27 mouse cellular contexts compared by ENCODE assay signal in the genomic region with DNA sequence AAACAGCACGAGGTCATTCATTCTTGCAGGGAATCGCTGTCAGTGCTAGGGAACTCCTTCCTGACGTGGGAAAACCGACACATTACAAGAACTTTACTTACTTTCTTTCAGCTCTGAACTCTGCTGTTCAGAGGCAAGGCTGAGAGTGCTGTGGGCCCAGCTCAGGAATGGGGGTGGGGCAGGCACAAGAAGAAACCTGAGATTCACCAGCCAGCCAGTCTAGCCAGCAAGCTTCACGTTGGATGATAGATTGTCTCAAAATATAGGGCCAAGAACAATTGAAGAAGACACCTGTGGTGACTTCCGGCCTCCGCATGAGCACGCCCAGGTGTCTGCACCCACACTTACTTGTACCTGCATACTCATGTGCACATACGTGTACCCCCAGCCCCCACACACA. TPM values are rescaled to one million over a fixed set of nuclear protein-coding genes. Genes with fewer than 3 reads are reported as not detected.
DNase-seq lines count a peak whose midpoint lies in the region; ATAC-seq and TF ChIP-seq lines count a peak whose summit lies in the region.
"Had no signal": no experiment of that assay in that cellular context is flagged by ENCODE, and none has a peak within 500 bp of the region (broad histone marks: within the 10 kb centered on the region; RNA-seq: fewer than 3 reads in every experiment).

No protein-coding gene starts in this region.

- DNase-seq in embryo, embryonic 10 days (ENCODE audit: low spot score): peak; percentile 61
- no peak for DNase-seq in embryo, embryonic 9.5 days (ENCODE audit: extremely low spot score)
- peak; percentile 51 for DNase-seq in A20 (ENCODE audit: low read depth, low spot score)
- DNase-seq in embryonic facial prominence, embryonic 11.5 days (ENCODE audit: low spot score): peak; percentile 71
- DNase-seq in limb, embryonic 11.5 days (ENCODE audit: low spot score): peak; percentile 67
- no peak for DNase-seq in lung, postnatal 14 days
- no peak for DNase-seq in hindbrain, postnatal 0 days (ENCODE audit: low spot score)
- DNase-seq: cerebellum, adult 11 months; cerebellum, postnatal 10 days; heart, adult 11 months; heart, postnatal 14 days; kidney, adult 18-20 months; kidney, postnatal 25 days; lung, embryonic 14.5 days; lung, postnatal 36 days; right cerebral cortex, adult 18-20 months; right cerebral cortex, postnatal 4 days had no signal

- no peaks in the 10 kb centered on the region for H3K9me3 ChIP-seq in embryonic facial prominence, embryonic 11.5 days (replicated peaks; ENCODE audit: control insufficient read depth, low read length)
- H3K9me3 ChIP-seq in limb, embryonic 11.5 days (ENCODE audit: control insufficient read depth, low read length): no peaks in the 10 kb centered on the region; the same call in 1 of the 2 replicates
- no peaks in the 10 kb centered on the region for H3K9me3 ChIP-seq in hindbrain, postnatal 0 days (ENCODE audit: low read length)
- H3K9me3 ChIP-seq: forebrain, embryonic 13.5 days; heart, embryonic 12.5 days; hindbrain, embryonic 13.5 days; limb, embryonic 15.5 days; midbrain, embryonic 15.5 days had no signal

- no peak overlapping the region for H3K4me2 ChIP-seq in embryonic facial prominence, embryonic 11.5 days (ENCODE audit: low read depth, low read length)
- H3K4me2 ChIP-seq in limb, embryonic 11.5 days (ENCODE audit: low read depth, severe bottlenecking): no peak overlapping the region
- H3K4me2 ChIP-seq in hindbrain, postnatal 0 days (ENCODE audit: low read depth, low read length): no peak overlapping the region
- H3K4me2 ChIP-seq: forebrain, embryonic 13.5 days; heart, embryonic 12.5 days; hindbrain, embryonic 13.5 days; limb, embryonic 15.5 days; lung, embryonic 14.5 days; midbrain, embryonic 15.5 days had no signal

- no peaks in the 10 kb centered on the region for H3K36me3 ChIP-seq in embryonic facial prominence, embryonic 11.5 days (replicated peaks; ENCODE audit: control insufficient read depth, insufficient read depth, low read depth, low read length)
- H3K36me3 ChIP-seq in limb, embryonic 11.5 days (ENCODE audit: control insufficient read depth, insufficient read depth, low read length): no peaks in the 10 kb centered on the region
- no peaks in the 10 kb centered on the region for H3K36me3 ChIP-seq in hindbrain, postnatal 0 days (ENCODE audit: insufficient read depth, low read length)
- H3K36me3 ChIP-seq: heart, embryonic 12.5 days; hindbrain, embryonic 13.5 days; limb, embryonic 15.5 days; midbrain, embryonic 15.5 days had no signal

- H3K27me3 ChIP-seq in embryonic facial prominence, embryonic 11.5 days (ENCODE audit: control insufficient read depth, insufficient read depth, low read length): no peaks in the 10 kb centered on the region
- no peaks in the 10 kb centered on the region for H3K27me3 ChIP-seq in limb, embryonic 11.5 days (ENCODE audit: control insufficient read depth, insufficient read depth, low read length)
- no peaks in the 10 kb centered on the region for H3K27me3 ChIP-seq in hindbrain, postnatal 0 days (ENCODE audit: insufficient read depth, low read length)
- H3K27me3 ChIP-seq: forebrain, embryonic 13.5 days; heart, embryonic 12.5 days; hindbrain, embryonic 13.5 days; limb, embryonic 15.5 days; midbrain, embryonic 15.5 days had no signal

- H3K4me3 ChIP-seq in embryonic facial prominence, embryonic 11.5 days (ENCODE audit: low read depth, low read length): no peak overlapping the region
- no peak overlapping the region for H3K4me3 ChIP-seq in limb, embryonic 11.5 days (ENCODE audit: low read depth, low read length)
- H3K4me3 ChIP-seq in hindbrain, postnatal 0 days (ENCODE audit: low read length): no peak overlapping the region
- H3K4me3 ChIP-seq: erythroblast, embryonic 14.5 days; forebrain, embryonic 13.5 days; heart, embryonic 12.5 days; hindbrain, embryonic 13.5 days; limb, embryonic 15.5 days; midbrain, embryonic 15.5 days had no signal

- H3K27ac ChIP-seq in embryonic facial prominence, embryonic 11.5 days (replicated peaks; ENCODE audit: low read depth, low read length): no peak overlapping the region; the same call in 1 of the 2 replicates
- peak overlapping the region; percentile 0; the same call in 1 of the 2 replicates for H3K27ac ChIP-seq in limb, embryonic 11.5 days (replicated peaks; ENCODE audit: low read depth, low read length)
- H3K27ac ChIP-seq in hindbrain, postnatal 0 days: no peak overlapping the region
- H3K27ac ChIP-seq: forebrain, embryonic 13.5 days; hindbrain, embryonic 13.5 days; limb, embryonic 15.5 days; liver, embryonic 14.5 days; midbrain, embryonic 15.5 days had no signal

- no peak for TF ChIP-seq CTCF in hindbrain, postnatal 0 days (IDR thresholded peaks at IDR 0.05; ENCODE audit: low read depth)

- ATAC-seq in embryonic facial prominence, embryonic 11.5 days (replicated peaks; ENCODE audit: insufficient number of reproducible peaks, low FRiP score, low TSS enrichment, low read depth): no peak; the same call in 1 of the 2 replicates
- ATAC-seq in limb, embryonic 11.5 days (ENCODE audit: insufficient number of reproducible peaks, low FRiP score, low TSS enrichment, low read depth): no peak
- no peak for ATAC-seq in megakaryocyte-erythroid progenitor cell, adult 5-6 weeks (replicated peaks; ENCODE audit: low FRiP score, low TSS enrichment, poor library complexity, severe bottlenecking)
- no peak for ATAC-seq in hindbrain, postnatal 0 days
- ATAC-seq: CD4-positive, CD25-positive, alpha-beta regulatory T cell, adult 4 months; forebrain, embryonic 13.5 days; inflammation-experienced regulatory T-cells, adult 6 months; midbrain, embryonic 15.5 days had no signal

- 58% methylated on average over 9 of the region's 9 CpGs for WGBS in embryonic facial prominence, embryonic 11.5 days
- 43% methylated on average over 9 of the region's 9 CpGs for WGBS in limb, embryonic 11.5 days
- WGBS in hindbrain, postnatal 0 days: 71% methylated on average over 9 of the region's 9 CpGs

- H3K9ac ChIP-seq in embryonic facial prominence, embryonic 11.5 days (replicated peaks; ENCODE audit: low read length): no peak overlapping the region
- no peak overlapping the region for H3K9ac ChIP-seq in limb, embryonic 11.5 days (ENCODE audit: low read length)
- no peak overlapping the region for H3K9ac ChIP-seq in hindbrain, postnatal 0 days (replicated peaks; ENCODE audit: low read length)
- H3K9ac ChIP-seq: forebrain, embryonic 13.5 days; heart, embryonic 12.5 days; hindbrain, embryonic 13.5 days; limb, embryonic 15.5 days; liver, embryonic 14.5 days; lung, embryonic 14.5 days; midbrain, embryonic 15.5 days had no signal

- H3K4me1 ChIP-seq in embryonic facial prominence, embryonic 11.5 days (ENCODE audit: control insufficient read depth, insufficient read depth, low read length): no peaks in the 10 kb centered on the region; the same call in 1 of the 2 replicates
- H3K4me1 ChIP-seq in limb, embryonic 11.5 days (ENCODE audit: control insufficient read depth, insufficient read depth, low read length): no peaks in the 10 kb centered on the region
- H3K4me1 ChIP-seq in hindbrain, postnatal 0 days (ENCODE audit: insufficient read depth, low read length): no peaks in the 10 kb centered on the region
- H3K4me1 ChIP-seq: forebrain, embryonic 13.5 days; hindbrain, embryonic 13.5 days; midbrain, embryonic 15.5 days had no signal

RNA-seq across cellular contexts. Expression of a gene that starts 9.3 kb away (rescaled TPM):
- 23.9 and 25.4 TPM in 2 replicates for polyA plus RNA-seq in embryonic facial prominence, embryonic 11.5 days (2014; fragmentation: Nextera tagmentation; extraction: Ambion mirVana)
- polyA plus RNA-seq in limb, embryonic 11.5 days (2014; fragmentation: Nextera tagmentation; extraction: Ambion mirVana): 29.4 and 31.3 TPM in 2 replicates
- 0.64 TPM in 1 of 2 replicates, not detected in the other for total RNA-seq in megakaryocyte-erythroid progenitor cell, adult 5-6 weeks (2014; fragmentation: Nextera tagmentation)
- 0.85 and 0.88 TPM in 2 replicates for total RNA-seq in megakaryocyte-erythroid progenitor cell, adult 5-6 weeks (2017)
- total RNA-seq in hindbrain, postnatal 0 days (2014; rRNA removed): 16.4 and 17.9 TPM in 2 replicates
- polyA plus RNA-seq in hindbrain, postnatal 0 days (2015; fragmentation: Nextera tagmentation; extraction: Ambion mirVana): 27.2 and 28.3 TPM in 2 replicates

Comparison
In these comparisons a context has a peak if more than half of its experiments do, and no peak if none do; other contexts are left out.
1. DNase-seq: peak in embryo, embryonic 10 days (single experiment), A20 (single experiment), embryonic facial prominence, embryonic 11.5 days (single experiment) and limb, embryonic 11.5 days (single experiment); none in embryo, embryonic 9.5 days (single experiment), lung, postnatal 14 days (single experiment) and hindbrain, postnatal 0 days (single experiment).